Mouse (Mus musculus) colon, adult 2 months (tissue): ENCODE data around the gene Brcc3. TPM values are rescaled to one million over a fixed set of nuclear protein-coding genes. Genes with fewer than 3 reads are reported as not detected.

Experiments used
- polyA plus RNA-seq: library from polyadenylated mRNA; depleted of rRNA; stranded (reverse); fragments of >200 nt; gene quantifications from 2 replicates; pipeline ENCODE4 v1.2.3, GENCODE M21; 2012; rRNA removed

The Brcc3 gene
- polyA plus RNA-seq, result 2.5 and 4.3 TPM in 2 replicates

DNA sequence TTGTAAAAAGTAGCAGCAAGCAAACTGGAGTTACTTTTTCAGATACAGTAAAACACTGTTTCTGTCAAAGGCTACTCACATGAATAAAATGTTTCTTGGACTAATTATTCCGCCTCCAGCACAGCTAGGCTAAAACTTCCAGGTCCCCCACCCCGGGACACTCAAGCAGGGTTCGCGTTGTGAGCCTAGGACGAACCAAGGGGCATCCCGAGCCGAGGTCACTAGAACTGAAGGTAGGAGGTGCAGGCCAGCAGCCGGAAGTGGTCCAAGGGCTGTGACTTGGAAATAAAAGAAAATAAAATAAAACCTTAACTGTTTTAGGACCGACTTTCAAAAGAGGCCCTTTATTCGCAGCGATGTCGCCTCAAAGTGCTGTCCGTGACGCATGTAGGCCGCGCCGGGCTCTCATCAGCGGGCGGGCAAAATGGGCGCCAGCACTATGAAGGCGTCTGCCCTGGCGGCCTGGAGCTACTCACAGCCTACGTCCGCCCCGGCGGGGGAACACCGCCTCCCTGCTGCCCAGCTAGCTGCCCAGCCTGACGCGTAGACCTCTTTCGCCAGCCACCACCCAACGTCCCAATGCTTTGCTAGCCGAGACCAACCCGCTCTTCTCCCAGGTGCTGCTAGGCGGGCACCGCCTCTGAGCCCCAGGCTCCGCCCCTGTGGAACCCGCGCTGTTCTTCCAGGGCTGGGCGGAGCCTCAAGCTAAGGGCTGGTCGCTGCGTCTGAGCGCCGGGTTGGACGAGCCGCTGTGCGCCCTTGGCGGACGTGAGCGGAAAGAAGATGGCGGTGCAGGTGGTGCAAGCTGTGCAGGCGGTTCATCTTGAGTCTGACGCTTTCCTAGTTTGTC, at the start of gene Brcc3, which contains the start of the genes Cmc4 and Mtcp1:
Gene Brcc3, plus strand, starts transcription at position 693 of the 850 bp plus-strand sequence.
Gene Cmc4, minus strand, starts transcription at position 649 of the 850 bp plus-strand sequence.
Gene Mtcp1, minus strand, starts transcription at position 653 of the 850 bp plus-strand sequence.

DNA sequence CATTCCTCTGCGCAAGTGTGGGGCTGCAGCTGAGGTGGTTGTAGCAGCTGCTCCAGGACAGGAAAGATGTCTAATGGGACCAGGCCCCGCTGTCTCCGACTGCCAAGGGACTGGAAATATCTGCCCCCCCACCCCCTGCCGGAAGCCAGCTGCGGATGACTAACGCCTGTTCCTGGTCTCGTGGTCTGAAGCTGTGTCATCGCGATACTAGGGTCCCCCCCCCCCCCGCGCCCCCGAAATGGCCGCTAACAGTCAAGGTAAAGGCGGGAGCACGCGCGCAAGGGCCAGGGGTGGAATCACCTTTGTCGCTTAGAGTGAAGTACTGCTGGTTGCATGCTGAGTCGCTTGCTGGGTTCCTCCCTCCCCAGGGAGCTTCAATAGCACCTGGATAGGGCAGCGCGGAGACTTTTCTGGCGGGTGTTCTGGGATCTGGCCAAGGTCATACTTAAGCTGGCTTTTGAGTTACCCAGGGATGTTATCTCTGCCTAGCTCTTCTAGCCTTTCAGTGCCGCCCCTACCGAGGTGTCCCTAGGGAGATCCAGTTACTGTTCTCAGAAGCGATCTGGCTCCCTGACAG, 34.1 kb upstream of the Brcc3 start, which contains the start of the genes Fundc2 and F8:
Gene Fundc2, plus strand, starts transcription at position 205 of the 577 bp plus-strand sequence.
Gene F8, minus strand, starts transcription at position 421 of the 577 bp plus-strand sequence.

Other genes with a start within 250 kb of the Brcc3 start
- 1.6 and 1.8 TPM in 2 replicates for gene Fundc2, start 34.2 kb upstream of the Brcc3 start, polyA plus RNA-seq
- 0.01 and 0.32 TPM in 2 replicates for gene F8, start 34.0 kb upstream of the Brcc3 start, polyA plus RNA-seq
- gene Cmc4, start within 50 bp of the Brcc3 start, polyA plus RNA-seq, result 0.40 and 1.3 TPM in 2 replicates
- 2.3 and 3.9 TPM in 2 replicates for gene Mtcp1, start within 50 bp of the Brcc3 start, polyA plus RNA-seq
- gene Vbp1, start 97.7 kb downstream of the Brcc3 start, polyA plus RNA-seq, result 0.72 and 0.93 TPM in 2 replicates
- 0.20 and 0.21 TPM in 2 replicates for gene Rab39b, start 161.6 kb downstream of the Brcc3 start, polyA plus RNA-seq